Mouse (Mus musculus) mature B cell (primary cell): ENCODE results near the gene Map2k5.

ENCODE experiments used
- in situ Hi-C: fragments of 300-500 bp; cut with MboI; formaldehyde crosslinking; loops from 2 replicates; pipeline ENCODE4 v1.14.3; 2019

The Map2k5 gene

GRCm38 (mm10) chr9:63129641-63130041 is 248.1 kb downstream of the Map2k5 start:
- in situ Hi-C loops = loop anchor here (10.0 kb wide), 1 partner anchor 285 kb away; no protein-coding TSS in a partner anchor

DNA sequence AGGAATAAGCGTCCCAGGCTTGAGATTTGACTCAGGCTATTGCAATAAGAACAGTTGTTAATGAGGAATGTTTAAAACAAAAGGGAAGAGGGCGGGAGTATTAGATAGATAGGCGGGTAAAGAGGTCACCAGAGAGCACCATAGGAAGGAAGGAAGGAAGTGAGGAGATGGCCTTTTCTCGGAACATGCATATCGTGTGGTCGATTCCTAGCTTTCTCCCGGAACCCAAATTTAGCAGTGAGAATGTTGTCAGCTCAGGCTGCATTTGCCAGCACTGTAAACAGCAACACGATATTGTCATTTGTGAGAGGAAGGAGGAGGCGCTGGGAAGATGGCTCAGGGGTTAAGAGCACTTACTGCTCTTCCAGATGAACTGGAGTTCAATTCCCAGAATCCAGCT is 253.2 kb downstream of the Map2k5 start:
- in situ Hi-C loops = loop anchor here (10.0 kb wide), 1 partner anchor 280 kb away; no protein-coding TSS in a partner anchor

DNA sequence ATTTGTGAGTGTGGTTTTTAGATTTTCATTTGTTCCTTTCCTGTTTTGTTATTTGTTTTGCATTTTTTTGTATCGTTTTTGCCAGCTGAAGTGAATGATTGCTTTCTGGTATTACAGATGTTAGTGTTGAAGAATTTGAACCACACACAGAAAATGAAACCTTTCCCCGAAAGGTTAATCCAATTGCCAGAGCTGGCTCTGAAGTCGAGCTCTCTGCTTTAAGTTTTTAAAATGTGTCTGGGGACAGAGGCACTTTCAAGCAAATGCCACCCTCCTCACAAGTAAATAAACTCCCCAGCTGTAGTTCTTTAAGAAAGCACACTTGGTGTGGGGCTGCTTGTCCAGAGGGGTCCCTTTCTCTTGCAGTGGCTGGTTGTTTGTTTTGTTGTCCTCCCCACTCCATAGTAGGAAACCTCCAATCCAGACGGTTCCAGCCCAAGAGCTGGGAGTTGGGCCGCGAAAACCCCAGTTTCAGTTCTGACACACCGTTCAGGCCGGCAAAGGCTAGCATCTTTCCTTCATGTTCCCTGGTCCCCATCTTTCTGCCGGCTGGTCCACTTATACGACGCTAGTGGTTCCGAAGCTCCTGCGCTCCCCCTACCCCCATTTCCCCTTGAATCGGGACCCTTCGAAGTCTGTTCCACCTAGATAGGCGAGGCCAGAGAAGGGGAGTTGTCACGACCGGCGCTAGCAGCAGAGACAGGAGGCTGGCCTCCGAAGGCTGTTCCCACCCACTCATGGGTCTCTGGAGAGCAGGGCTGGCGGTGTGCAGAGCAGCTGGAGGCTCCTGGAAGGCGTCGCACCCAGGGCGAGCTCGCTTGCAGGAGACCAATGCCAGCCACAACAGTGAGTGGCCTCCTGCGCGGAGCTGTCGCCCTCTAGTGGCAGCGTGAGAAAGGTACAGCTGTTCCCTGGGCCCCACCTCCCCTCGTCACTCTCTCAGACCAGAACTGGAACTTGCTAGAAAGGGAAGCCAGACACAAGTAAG is 254.0 kb downstream of the Map2k5 start:
- in situ Hi-C loops = loop anchor here (10.0 kb wide), 1 partner anchor 279 kb away; no protein-coding TSS in a partner anchor

DNA sequence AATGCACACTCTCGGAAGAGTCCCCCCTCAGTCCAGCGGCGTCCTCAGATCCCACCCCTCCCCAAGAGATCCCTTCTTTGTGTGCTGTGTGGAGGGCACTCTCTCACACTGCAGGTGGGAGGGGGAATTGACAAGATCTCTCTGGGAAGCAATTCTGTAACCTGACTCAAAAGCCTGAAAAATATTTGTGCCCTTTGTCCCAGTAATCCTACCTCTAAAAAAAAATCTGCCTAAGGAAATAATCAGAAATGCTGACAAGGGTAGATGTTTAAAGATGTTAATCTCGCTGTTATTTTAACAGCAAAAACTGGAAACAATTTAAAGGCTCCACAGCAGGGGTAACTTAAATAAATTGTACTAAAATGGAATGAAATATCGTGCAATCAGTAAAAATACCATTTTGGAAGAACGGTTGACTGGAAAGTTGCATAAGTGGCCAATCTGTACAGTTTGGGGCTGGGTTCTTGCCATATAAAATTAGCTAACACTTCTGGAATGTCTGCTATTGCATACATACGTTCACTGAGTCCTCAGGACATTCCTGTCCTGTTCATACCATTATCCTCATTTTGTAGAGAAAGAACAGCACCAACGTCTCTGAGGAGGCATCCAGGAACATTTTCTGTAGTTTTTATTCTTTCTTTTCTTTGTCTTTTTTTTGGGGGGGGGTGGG is 255.4 kb downstream of the Map2k5 start:
- in situ Hi-C loops = loop anchor here (10.0 kb wide), 1 partner anchor 277 kb away; no protein-coding TSS in a partner anchor

GRCm38 (mm10) chr9:63118385-63118784 is 259.3 kb downstream of the Map2k5 start:
- in situ Hi-C loops = no loop called here
